Mouse (Mus musculus) right cerebral cortex, postnatal 36 days (tissue): ENCODE data around the gene Ucn.
A peak's percentile ranks its signal among the peaks of the same experiment; 100 is the strongest.

Source experiments
- DNase-seq, 2 experiments: peaks; one replicate each; pipeline ENCODE4 v3.0.0; 2022; ENCODE audit warnings: low spot score in 2 of 2, mixed read lengths in 1 of 2

The Ucn gene

GRCm38 (mm10) chr5:31138241-31138967, at the start of gene Ucn:
Ucn (minus strand) TSS chr5:31138829.
- DNase-seq = no peak

- DNase-seq = no peak
Measured at GRCm38 (mm10) chr5:31183678-31184077, 45.0 kb upstream of the Ucn start.

- no peak for DNase-seq
Measured at GRCm38 (mm10) chr5:31181183-31181770, 42.6 kb upstream of the Ucn start.

- peak; percentile 96 to 97 for DNase-seq
Measured at GRCm38 (mm10) chr5:31179766-31180630, 41.4 kb upstream of the Ucn start, which contains the start of the genes Gm29609 and Gtf3c2. Gm29609 (minus strand) TSS chr5:31179911. Gtf3c2 (minus strand) TSS chr5:31180144.

GRCm38 (mm10) chr5:31179301-31179765, 40.7 kb upstream of the Ucn start:
- peak in 1 of 2 experiments; percentile 30 for DNase-seq

GRCm38 (mm10) chr5:31168630-31169029, 30.0 kb upstream of the Ucn start:
- no peak for DNase-seq

GRCm38 (mm10) chr5:31164878-31165277, 26.2 kb upstream of the Ucn start:
- DNase-seq = no peak

GRCm38 (mm10) chr5:31162462-31162861, 23.8 kb upstream of the Ucn start:
- DNase-seq = no peak

GRCm38 (mm10) chr5:31154152-31154553, 15.5 kb upstream of the Ucn start, which contains the start of gene Mpv17:
Mpv17 (minus strand) TSS chr5:31154251.
- peak; percentile 76 to 80 for DNase-seq

GRCm38 (mm10) chr5:31153516-31154151, 15.0 kb upstream of the Ucn start:
- DNase-seq = no peak

GRCm38 (mm10) chr5:31151746-31152145, 13.1 kb upstream of the Ucn start:
- no peak for DNase-seq

- no peak for DNase-seq
Measured at GRCm38 (mm10) chr5:31149781-31150180, 11.2 kb upstream of the Ucn start.

- no peak for DNase-seq
Measured at GRCm38 (mm10) chr5:31138968-31139425, 368 bp upstream of the Ucn start.

GRCm38 (mm10) chr5:31137658-31138057, 971 bp downstream of the Ucn start:
- DNase-seq = no peak

GRCm38 (mm10) chr5:31136730-31137424, 1.8 kb downstream of the Ucn start:
- no peak for DNase-seq

GRCm38 (mm10) chr5:31126050-31126449, 12.6 kb downstream of the Ucn start:
- DNase-seq = no peak

GRCm38 (mm10) chr5:31123481-31123880, 15.1 kb downstream of the Ucn start:
- no peak for DNase-seq

- DNase-seq = peak; percentile 21 to 58
Measured at GRCm38 (mm10) chr5:31121111-31121510, 17.5 kb downstream of the Ucn start.

- no peak for DNase-seq
Measured at GRCm38 (mm10) chr5:31116912-31117311, 21.7 kb downstream of the Ucn start.

GRCm38 (mm10) chr5:31116354-31116753, 22.3 kb downstream of the Ucn start, which contains the start of gene Trim54:
Trim54 (plus strand) TSS chr5:31116712.
- no peak for DNase-seq

GRCm38 (mm10) chr5:31110781-31111180, 27.8 kb downstream of the Ucn start:
- DNase-seq = no peak
